Mouse (Mus musculus) neural tube, embryonic 11.5 days (tissue): ENCODE measurements at regions not wholly inside any gene's neighbourhood (a gene's known extent, or its start where the extent isn't known, plus 50 kb on each side); places are given as distances from the start of the nearest gene placed in this dataset.
A peak's percentile ranks its signal among the peaks of the same experiment; 100 is the strongest.

Source experiments
- ATAC-seq: fragments of 200-750 bp; cut with Nextera tagmentation; 2 replicates; pipeline ENCODE4 v1.8.0; 2017; ENCODE audit warnings: moderate number of reproducible peaks, mild to moderate bottlenecking, moderate TSS enrichment, moderate library complexity; ENCODE audit not compliant: insufficient read depth, low FRiP score, low TSS enrichment
- DNase-seq: peaks from one replicate; pipeline ENCODE4 v3.0.0-alpha.2; 2015; ENCODE audit warnings: low spot score
- H3K27ac ChIP-seq: fragments of 300-500 bp; sonication (generic); 2 replicates; pipeline ENCODE4 v1.5.1; 2014; ENCODE audit warnings: low read depth, mild to moderate bottlenecking, low read length
- H3K27me3 ChIP-seq: fragments of 300-500 bp; sonication (generic); 2 replicates; pipeline ENCODE4 v1.6.1; 2014; ENCODE audit warnings: mild to moderate bottlenecking, low read length, mixed read lengths; ENCODE audit not compliant: control insufficient read depth, insufficient read depth
- H3K36me3 ChIP-seq: fragments of 300-500 bp; sonication (generic); 2 replicates; pipeline ENCODE4 v1.6.1; 2014; ENCODE audit warnings: mild to moderate bottlenecking, low read length, moderate library complexity, mixed read lengths; ENCODE audit not compliant: control insufficient read depth, insufficient read depth
- H3K4me1 ChIP-seq: fragments of 300-500 bp; sonication (generic); 2 replicates; pipeline ENCODE4 v1.6.1; 2014; ENCODE audit warnings: low read length, mixed read lengths; ENCODE audit not compliant: control insufficient read depth, insufficient read depth
- H3K4me2 ChIP-seq: fragments of 300-500 bp; sonication (generic); 2 replicates; pipeline ENCODE4 v1.6.1; 2014; ENCODE audit warnings: low read depth, mild to moderate bottlenecking, moderate library complexity
- H3K4me3 ChIP-seq: fragments of 300-500 bp; sonication (generic); 2 replicates; pipeline ENCODE4 v1.5.1; 2014; ENCODE audit warnings: low read depth, low read length
- H3K9ac ChIP-seq: fragments of 300-500 bp; sonication (generic); 2 replicates; pipeline ENCODE4 v1.6.1; 2014; ENCODE audit warnings: mild to moderate bottlenecking, low read length
- H3K9me3 ChIP-seq: fragments of 300-500 bp; sonication (generic); 2 replicates; pipeline ENCODE4 v1.6.1; 2016; ENCODE audit warnings: low read length; ENCODE audit not compliant: control insufficient read depth
- WGBS: fragments of 180-500 bp; shearing (Covaris S2); extraction: QIAGEN DNeasy Blood & Tissue Kit; methylation state at CpG from one replicate; pipeline ENCODE4 v1.1.7; 2014; 5-methylcytosine and 5-hydroxymethylcytosine counted together

DNA sequence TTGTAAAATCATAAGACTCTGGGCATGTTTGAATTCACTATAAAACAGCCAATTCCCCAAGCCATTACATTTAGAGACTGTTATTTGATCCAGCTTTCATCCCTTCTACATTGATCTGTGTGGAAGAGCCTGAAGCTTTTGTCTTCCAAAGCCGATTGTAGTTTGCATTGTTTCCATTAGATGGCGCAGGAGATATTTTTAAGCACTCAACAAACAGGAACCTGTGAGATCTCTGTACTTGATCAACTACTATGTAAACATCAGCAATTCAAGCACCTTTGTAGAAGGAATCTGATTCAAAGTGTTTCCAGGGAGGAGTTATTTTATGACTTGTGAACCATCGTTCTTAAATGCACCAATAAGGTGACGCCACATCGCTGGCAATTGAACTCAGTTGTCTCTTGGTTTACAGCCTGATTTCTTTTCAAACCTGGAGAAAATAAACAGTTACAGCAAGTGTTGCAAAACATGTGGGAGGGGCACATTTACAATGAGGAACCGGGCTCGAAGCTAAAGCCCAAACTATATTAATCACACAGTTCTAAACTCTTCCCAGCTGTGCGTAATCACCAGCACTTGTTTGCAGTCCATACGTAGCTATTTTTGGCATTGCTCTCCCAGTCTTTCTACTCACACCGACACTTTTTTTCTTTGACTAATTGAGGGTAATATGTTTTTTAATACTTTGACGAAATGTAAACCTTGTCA is 812.0 kb upstream of the Acvr2a start:
- DNase-seq (peak; percentile 44), ATAC-seq (peak; percentile 54; the same call in 1 of the 2 replicates)
- H3K27ac ChIP-seq, result no peak overlapping the region
- H3K36me3 ChIP-seq, result no peaks in the 10 kb centered on the region
- no peaks in the 10 kb centered on the region for H3K9me3 ChIP-seq
- H3K27me3 ChIP-seq, result no peaks in the 10 kb centered on the region
- no peak overlapping the region for H3K4me3 ChIP-seq
- H3K4me1 ChIP-seq, result no peaks in the 10 kb centered on the region
- H3K4me2 ChIP-seq, result no peak overlapping the region
- no peak overlapping the region for H3K9ac ChIP-seq
- WGBS, result 52% methylated on average over 11 of the region's 11 CpGs

DNA sequence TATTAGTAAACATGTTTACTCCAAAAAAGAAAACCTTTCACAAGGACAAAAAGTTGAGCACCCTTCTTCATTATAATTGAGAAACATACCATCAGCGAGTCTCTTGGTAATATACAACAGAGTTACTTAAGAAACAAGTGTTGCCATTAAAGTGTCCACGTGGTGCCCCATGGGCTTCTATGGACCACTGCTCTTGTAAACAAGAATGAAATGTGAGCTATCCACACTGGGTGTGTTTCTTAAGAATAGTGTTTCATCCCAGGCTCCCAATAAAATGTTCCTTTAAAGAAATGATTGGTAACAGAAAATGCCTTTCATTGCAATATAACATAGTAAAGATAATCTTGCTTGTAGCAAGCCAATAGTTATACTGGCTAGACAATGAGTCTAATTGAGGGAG is 803.6 kb upstream of the Acvr2a start:
- no peaks in the 10 kb centered on the region for H3K9me3 ChIP-seq
- H3K4me2 ChIP-seq, result no peak overlapping the region
- DNase-seq (no peak), ATAC-seq (no peak)
- H3K36me3 ChIP-seq, result no peaks in the 10 kb centered on the region
- 82% methylated on average over 2 of the region's 2 CpGs for WGBS
- no peaks in the 10 kb centered on the region for H3K4me1 ChIP-seq
- H3K27ac ChIP-seq, result no peak overlapping the region
- no peak overlapping the region for H3K9ac ChIP-seq
- no peaks in the 10 kb centered on the region for H3K27me3 ChIP-seq
- no peak overlapping the region for H3K4me3 ChIP-seq

DNA sequence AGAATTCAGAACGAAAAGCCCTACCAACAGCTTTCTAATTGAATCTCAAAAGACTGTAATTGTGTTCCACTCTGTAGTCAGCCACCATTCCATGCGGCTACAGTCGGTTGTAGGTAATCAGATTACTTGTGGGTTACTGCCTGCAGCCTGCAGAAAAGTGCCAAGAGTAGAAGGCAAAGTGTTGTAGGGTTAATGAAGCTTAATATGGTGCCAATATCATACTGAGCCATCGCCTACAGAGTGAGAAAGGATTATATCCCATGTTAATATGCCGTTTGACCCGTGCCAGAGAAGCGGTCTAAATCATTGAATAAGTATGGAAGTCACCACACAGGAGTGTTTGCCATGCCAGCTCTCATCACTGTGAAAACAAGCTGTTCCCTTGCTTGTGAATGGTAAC is 786.4 kb upstream of the Acvr2a start:
- Histone ChIP-seq H3K4me3 (no peak overlapping the region), H3K27ac (no peak overlapping the region), H3K27me3 (no peaks in the 10 kb centered on the region), H3K9me3 (no peaks in the 10 kb centered on the region), H3K4me2 (no peak overlapping the region), H3K36me3 (no peaks in the 10 kb centered on the region), H3K4me1 (no peaks in the 10 kb centered on the region), H3K9ac (no peak overlapping the region)
- no peak for DNase-seq
- 87% methylated on average over 7 of the region's 7 CpGs for WGBS
- ATAC-seq, result no peak

DNA sequence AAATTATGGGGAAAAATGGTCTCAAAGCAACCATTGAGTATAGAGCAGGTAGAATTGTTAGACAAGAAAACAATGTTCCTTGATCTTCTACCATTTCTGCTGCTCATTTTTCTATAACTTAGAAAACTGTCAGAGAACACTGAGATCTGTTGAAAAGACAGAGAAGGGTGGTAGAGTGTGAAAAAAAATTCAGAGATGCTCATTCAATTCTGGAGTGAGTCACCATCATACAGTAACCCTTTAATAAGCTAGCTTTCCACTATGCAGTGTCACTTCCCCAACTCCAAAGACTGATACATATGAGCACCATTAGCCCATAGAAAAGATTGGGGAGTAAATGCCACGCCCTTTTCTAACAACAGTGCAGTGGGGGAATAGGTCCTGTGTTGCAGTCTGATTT is 752.5 kb upstream of the Acvr2a start:
- no peaks in the 10 kb centered on the region for H3K36me3 ChIP-seq
- no peak overlapping the region for H3K9ac ChIP-seq
- 63% methylated on average over 1 of the region's 1 CpGs for WGBS
- H3K4me2 ChIP-seq, result no peak overlapping the region
- H3K27ac ChIP-seq, result no peak overlapping the region
- no peak overlapping the region for H3K4me3 ChIP-seq
- no peaks in the 10 kb centered on the region for H3K9me3 ChIP-seq
- no peaks in the 10 kb centered on the region for H3K27me3 ChIP-seq
- no peak for DNase-seq
- ATAC-seq, result no peak
- H3K4me1 ChIP-seq, result no peaks in the 10 kb centered on the region

DNA sequence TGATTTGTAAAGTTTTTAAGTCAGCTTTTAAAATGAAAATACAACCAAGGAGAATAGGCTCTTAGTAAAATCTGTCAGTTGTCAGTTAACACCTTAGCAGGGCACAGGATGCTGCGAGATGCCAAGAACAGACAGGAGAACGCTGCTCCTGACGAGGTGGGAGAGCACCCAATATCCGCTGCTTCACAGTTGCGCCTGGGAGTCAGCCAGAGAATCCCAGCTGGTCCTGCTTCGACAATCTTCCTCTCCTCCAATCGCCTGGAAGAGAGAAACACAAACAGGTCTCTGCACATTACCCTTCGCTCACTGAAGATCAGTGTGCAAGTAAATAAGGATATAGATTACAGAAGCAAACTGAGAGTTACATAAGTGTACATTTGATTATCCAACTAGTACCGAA is 750.5 kb upstream of the Acvr2a start:
- Histone ChIP-seq H3K36me3 (no peaks in the 10 kb centered on the region), H3K9me3 (no peaks in the 10 kb centered on the region), H3K4me3 (no peak overlapping the region), H3K27me3 (no peaks in the 10 kb centered on the region), H3K9ac (no peak overlapping the region), H3K4me1 (no peaks in the 10 kb centered on the region), H3K4me2 (no peak overlapping the region), H3K27ac (no peak overlapping the region)
- WGBS, result 74% methylated on average over 9 of the region's 9 CpGs
- DNase-seq (no peak), ATAC-seq (no peak)

DNA sequence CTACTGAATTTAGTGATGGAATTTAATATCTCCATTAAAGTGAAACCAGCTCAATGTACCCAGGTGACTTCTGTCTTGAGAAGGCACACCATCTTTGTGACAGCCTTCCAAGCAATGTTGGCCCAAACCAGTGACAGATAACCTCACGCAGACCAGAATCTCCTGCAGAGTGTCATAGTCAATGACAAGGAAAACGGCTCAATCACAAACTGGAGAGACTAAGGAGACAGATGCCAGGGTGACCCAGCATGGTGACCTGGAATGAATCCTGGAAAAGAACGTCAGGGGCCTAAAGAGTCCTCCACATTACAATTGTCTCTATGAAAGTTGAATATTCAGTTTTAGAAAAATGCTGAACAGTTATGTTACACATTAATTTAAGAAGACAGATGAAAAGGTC is 748.7 kb upstream of the Acvr2a start:
- Histone ChIP-seq H3K4me1 (no peaks in the 10 kb centered on the region), H3K36me3 (no peaks in the 10 kb centered on the region), H3K27me3 (no peaks in the 10 kb centered on the region), H3K4me2 (no peak overlapping the region), H3K27ac (no peak overlapping the region), H3K4me3 (no peak overlapping the region), H3K9me3 (no peaks in the 10 kb centered on the region), H3K9ac (no peak overlapping the region)
- DNase-seq, result no peak
- ATAC-seq, result no peak
- WGBS, result 75% methylated on average over 3 of the region's 3 CpGs

DNA sequence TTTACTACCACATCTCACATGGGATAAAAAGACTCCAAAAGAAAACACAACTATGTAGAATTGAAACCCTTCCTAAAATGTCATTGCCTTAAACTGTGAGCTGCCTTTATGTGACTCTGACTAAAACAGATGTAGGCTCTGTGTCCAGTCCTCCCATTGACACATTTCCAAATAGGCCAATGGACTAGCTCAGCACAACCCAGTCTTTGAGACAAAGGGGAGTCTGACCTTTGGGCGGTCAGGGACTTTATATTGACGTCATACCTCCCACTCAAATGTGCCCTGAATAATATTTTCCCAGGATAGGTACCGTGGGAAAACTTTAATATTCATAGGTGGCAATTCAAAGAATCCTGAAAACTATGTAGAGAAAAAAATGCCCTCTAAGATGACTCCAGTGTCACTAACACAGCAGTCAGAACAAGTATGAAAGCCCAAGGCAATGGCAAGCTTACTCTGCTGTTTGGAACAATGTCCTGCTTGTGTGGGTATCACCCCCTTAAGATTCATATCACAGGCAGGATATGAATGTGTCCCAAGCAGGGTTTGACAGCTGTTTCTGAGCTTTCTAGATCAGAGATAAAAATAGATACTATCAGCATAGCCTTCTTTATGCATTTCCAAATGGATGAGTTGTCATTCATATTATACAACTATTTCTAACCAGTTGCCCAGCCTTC is 731.6 kb upstream of the Acvr2a start:
- no peaks in the 10 kb centered on the region for H3K9me3 ChIP-seq
- no peak overlapping the region for H3K4me2 ChIP-seq
- DNase-seq, result no peak
- H3K4me1 ChIP-seq, result no peaks in the 10 kb centered on the region
- no peaks in the 10 kb centered on the region for H3K27me3 ChIP-seq
- H3K4me3 ChIP-seq, result no peak overlapping the region
- no peak for ATAC-seq
- 70% methylated on average over 3 of the region's 3 CpGs for WGBS
- H3K27ac ChIP-seq, result no peak overlapping the region
- no peaks in the 10 kb centered on the region for H3K36me3 ChIP-seq
- H3K9ac ChIP-seq, result no peak overlapping the region

DNA sequence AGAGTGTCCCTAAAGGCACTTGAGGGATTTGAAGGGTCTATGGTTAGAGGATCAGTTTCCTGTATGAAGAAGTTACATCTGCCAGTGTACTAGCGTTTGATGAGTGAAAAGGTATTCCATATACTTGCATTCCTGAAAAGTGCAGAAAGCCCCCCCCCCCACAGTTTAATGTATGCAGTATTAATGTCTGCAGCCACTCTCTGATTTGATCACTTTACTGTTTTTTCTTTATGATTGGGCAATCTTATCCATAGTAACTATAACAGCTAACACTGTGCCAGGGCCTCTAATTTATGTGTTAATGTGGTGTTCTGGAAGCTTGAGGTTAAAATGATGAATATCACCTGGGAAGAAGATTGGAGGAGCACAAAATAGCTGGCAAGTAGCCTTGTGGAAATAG is 715.6 kb upstream of the Acvr2a start:
- no peaks in the 10 kb centered on the region for H3K27me3 ChIP-seq
- DNase-seq (no peak), ATAC-seq (no peak)
- H3K36me3 ChIP-seq, result no peaks in the 10 kb centered on the region
- H3K4me2 ChIP-seq, result no peak overlapping the region
- H3K4me1 ChIP-seq, result 0 out of 2 replicates have a peak, but pooled peaks cover 3% of the 10 kb centered on the region
- H3K27ac ChIP-seq, result no peak overlapping the region
- WGBS, result 82% methylated on average over 1 of the region's 1 CpGs
- no peak overlapping the region for H3K9ac ChIP-seq
- H3K4me3 ChIP-seq, result no peak overlapping the region
- no peaks in the 10 kb centered on the region for H3K9me3 ChIP-seq

DNA sequence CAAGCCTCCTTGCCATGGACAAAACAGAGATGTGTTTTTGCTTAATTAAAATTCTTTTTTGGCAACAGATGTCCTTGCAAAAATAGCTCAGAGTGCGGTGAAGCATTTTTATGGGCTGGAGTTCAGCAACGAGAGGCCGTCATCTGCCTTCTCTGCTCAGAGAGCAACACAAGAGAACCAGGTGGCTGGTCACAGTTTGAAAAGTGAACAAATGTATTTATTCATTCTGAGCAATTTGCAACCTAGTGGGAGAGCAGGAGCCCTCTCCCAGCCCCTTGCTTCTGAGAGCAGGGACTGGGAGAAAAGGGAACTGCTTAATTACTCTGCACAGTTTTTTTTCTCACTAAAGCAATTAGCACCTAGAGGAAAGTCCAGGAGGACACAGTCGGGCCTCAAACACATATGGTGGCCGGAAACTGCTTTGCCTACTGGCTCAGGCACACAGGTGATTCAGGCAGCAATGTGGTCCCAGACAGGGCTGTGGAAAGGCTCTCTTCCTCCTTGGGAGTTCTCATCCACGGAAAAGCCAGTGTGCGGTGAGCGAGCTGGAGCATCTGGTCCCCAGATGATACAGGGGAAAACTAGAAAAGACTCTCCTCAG is 714.9 kb upstream of the Acvr2a start:
- H3K4me1 ChIP-seq, result 0 out of 2 replicates have a peak, but pooled peaks cover 3% of the 10 kb centered on the region
- DNase-seq (peak; percentile 11), ATAC-seq (peak; percentile 58; the same call in 1 of the 2 replicates)
- no peak overlapping the region for H3K9ac ChIP-seq
- 25% methylated on average over 8 of the region's 8 CpGs for WGBS
- H3K36me3 ChIP-seq, result no peaks in the 10 kb centered on the region
- H3K27me3 ChIP-seq, result no peaks in the 10 kb centered on the region
- H3K4me3 ChIP-seq, result no peak overlapping the region
- H3K4me2 ChIP-seq, result no peak overlapping the region
- H3K9me3 ChIP-seq, result no peaks in the 10 kb centered on the region
- no peak overlapping the region for H3K27ac ChIP-seq
